Mouse (Mus musculus) retina, embryonic 14.5 days (tissue): Measurements from ENCODE around the gene Afap1l2.

Experiments
- DNase-seq: peaks from one replicate; pipeline ENCODE4 v3.0.0-alpha.2; 2015; ENCODE audit warnings: low spot score

Gene Afap1l2

GRCm38 (mm10) chr19:57007781-57008710 is at the start of gene Afap1l2:
Afap1l2 (minus strand) TSS chr19:57008228.
- peak; percentile 38 for DNase-seq

DNA sequence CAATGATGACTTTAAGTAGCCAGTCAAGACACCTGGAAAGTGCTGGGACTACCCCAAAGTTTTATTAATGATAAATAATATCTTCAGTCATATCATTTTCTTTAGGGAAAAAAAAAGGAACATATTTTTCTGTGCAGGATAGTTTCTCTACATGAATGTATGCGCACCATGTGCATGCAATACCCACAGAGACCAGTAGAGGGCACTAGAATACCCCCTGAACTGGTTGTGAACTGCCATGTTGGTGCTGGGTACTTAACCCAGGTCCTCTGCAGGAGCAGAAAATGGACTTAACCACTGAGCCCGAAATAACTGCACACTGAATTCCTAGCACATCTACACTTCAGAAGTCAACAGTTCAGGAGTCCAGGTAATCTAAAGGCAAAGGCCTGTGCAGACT is 49.5 kb upstream of the Afap1l2 start:
- no peak for DNase-seq

DNA sequence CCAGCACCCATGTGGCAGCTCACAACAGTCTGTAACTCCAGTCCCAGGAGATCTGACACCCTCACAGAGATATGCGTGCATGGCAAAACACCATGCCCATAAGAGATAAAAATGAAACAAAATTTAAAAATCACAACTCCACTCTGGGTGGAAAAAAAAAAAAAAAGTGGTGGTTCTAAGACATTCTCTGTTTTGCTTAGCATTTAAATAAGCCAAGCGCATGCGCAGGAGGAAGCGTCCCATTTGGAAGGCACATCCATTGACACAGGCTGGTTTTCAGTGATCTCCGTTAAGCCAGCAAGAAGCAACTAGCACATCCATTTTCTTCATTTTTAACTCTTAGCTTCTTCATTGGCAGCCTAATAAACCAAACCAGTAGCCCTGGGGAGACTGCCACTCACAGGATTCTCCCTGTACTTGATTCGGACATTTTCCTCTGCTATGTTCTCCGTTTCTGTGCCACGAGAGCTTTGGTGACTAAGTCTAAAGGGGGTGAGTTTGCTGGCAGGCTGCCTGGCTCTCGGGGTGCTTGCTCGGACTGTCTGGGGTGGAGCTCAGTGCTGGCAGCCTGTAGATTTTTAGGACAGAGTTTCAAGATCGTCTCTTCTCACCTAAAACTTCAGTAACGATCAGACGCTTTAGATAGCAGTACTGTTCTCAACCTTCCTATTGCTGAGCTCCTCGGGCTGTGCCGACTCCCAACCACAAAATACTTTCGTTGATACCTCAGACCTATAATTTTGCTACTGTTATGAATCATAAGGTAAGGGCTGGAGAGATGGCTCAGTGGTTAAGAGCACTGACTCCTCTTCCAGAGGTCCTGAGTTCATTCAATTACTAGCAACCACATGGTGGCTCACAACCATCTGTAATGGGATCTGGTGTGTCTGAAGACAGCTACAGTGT is 47.4 kb upstream of the Afap1l2 start:
- no peak for DNase-seq

DNA sequence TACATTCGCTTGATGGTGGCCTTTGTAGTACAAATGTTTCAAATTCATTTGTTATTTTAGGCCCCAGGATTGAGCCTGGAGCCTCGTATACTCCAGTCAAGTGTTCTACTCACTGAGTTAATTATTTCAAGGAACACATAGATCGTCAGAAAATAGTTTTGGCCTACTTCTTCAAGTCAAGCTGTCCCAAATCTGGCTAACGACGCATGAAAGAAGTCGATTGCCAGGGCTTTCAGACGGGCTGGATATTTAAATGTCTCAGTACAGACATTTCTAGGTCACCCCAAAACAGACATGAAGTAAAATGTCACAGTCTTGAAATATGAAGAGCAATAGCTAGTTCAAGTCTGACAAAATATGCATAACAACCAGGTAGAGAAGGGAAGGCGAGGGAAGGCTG is 44.9 kb upstream of the Afap1l2 start:
- no peak for DNase-seq

GRCm38 (mm10) chr19:57052016-57052415 is 44.0 kb upstream of the Afap1l2 start:
- no peak for DNase-seq

DNA sequence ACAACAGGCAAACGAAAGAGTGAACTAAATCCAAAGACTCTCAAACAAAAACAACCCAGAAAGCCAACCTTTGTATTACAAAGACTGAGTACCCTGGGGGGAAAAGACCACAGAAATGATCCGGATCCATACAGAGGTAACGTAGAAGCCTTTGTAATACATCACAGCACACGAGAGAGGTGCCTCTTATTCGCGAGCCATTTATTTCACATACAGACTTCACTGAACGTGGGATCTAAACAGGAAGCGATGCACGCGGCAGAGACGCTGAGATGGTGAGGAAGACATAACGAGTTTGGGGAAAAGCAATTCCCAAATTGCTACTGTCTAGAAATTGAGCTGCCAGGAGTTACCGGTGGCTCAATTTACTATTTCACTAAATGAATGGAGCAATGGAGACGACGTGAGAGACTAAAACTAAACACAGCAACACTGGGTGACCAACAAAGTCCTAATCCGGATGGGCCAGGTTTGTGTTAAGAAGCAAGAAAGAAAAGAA is 41.6 kb upstream of the Afap1l2 start:
- no peak for DNase-seq

DNA sequence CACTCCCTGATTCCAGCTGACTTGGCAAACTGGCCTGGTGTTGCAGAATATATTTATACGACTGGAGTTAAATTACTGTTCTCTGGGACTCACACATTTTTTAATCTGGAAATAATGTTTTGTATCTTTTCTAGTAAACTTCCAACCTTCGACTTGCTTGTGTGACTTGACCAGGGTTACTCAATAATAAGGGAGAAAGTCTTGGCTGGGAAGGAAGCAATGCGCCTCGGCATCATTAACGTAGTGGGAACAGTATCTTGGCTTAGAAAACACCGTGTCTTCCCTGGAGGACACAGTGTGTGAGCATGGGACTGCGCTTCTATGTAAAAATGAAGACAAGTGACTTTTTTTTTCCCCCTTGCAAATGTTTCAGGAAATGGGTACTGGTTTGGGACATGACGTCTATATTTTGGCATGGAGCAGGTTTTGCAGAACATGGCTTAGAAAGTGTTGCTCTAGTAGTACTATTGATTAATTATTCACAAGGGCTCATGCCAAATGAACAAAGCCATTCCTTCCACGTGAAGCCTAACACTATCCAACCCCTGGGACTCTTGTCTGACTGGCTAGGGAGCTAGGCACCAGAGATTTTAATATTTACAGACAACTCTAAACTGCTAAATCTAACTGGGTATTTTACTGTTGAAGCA is 39.8 kb upstream of the Afap1l2 start:
- DNase-seq, result no peak

DNA sequence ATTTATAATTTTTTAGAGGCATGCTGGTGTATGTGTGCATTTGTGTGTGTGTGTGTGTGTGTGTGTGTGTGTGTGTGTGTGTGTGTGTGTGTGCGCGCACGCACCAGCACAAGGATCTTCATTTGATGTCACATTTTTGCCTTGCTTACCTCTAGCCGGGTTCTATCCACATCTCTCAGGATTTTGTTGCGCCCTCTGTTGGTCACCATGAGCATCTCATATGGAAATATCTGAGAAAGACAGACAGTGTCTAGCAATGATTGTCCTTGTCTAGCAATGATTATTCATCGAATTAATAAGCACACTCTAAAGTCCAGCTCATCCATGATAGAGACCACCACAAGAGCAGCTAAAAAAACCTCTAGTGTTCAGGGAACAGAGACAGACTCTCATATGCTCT is 31.2 kb upstream of the Afap1l2 start:
- peak; percentile 72 for DNase-seq

DNA sequence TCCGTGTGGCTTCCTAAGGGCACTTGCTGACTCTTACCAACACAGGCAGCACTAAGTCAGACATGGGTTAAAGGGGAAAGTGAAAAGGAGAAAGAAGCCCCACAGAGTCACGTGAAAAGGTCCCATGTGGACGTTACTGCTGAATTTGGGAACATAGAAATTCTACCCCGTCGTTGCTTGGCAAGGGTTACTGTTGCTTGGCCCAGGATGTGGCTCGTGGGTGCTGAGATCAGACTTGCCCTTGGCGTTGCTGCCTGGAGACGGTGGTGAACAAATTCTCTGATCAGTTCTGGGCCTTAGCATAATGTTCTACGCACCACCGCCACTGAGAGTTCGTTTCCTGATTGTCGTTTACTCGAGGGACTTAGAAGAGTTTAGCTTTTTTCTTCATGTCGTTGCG is 28.8 kb upstream of the Afap1l2 start:
- DNase-seq, result no peak

GRCm38 (mm10) chr19:57031582-57031981 is 23.6 kb upstream of the Afap1l2 start:
- peak; percentile 74 for DNase-seq

DNA sequence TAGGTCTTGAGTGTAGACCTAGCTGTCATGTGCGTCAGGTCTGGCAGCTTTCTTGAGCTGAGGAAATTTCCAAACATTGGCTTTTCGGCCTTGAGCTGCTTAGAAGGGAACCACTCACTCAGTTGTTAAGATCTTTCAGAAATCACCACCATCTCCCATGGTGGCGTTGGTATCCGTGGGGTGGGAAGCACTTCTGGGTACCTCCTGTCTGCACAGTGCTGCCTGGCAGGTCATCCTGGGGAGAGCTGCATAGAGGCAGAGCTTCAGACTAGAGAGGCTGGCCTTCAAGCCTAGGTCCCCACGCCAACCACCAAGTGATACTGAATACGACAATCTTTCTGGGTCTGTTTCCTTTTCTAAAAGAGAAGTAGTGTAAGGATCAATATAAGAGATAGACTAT is 21.4 kb upstream of the Afap1l2 start:
- DNase-seq, result no peak

DNA sequence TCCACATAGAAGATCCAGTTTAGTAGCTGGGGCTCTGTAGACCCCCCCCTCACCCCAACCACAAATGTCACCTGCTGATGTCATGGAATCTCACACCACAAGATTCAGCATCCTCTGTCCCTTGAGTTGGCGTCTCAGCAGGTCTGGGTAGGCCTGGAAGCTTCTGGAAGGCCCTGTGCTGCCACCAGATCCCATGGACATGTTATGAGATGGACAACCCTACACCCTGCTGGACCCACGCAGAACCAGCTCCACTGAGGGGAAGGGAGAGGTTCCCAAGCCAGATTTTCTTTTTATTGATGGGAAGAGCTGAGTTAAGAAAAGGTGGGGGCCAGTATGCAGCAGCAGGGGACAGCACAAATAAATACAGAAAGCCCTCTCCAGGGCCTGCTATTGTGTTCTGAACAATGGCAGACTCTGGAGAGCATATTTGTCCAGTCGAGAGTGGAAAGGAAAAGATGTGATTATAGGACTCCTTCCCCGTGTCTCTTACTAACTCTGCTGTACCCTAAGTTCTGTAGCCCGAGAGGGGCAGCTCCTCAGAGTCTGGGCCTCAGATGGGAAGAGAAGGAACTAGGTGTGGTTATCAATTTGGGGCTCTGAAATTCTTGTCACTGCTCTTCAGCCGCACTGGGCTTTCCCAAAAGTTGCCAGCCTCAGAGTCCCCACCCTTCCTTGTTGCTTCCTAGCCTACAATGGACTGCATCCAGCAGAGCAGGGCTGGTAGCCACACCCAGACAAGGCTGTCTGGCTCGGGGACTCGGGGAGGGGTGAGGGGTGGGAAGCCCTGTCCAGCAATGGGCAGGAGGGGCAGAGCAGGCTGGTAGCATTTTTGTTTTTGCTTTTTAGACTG is 20.5 kb upstream of the Afap1l2 start:
- no peak for DNase-seq

- no peak for DNase-seq
Observed at GRCm38 (mm10) chr19:57026501-57026900, 18.5 kb upstream of the Afap1l2 start.

DNA sequence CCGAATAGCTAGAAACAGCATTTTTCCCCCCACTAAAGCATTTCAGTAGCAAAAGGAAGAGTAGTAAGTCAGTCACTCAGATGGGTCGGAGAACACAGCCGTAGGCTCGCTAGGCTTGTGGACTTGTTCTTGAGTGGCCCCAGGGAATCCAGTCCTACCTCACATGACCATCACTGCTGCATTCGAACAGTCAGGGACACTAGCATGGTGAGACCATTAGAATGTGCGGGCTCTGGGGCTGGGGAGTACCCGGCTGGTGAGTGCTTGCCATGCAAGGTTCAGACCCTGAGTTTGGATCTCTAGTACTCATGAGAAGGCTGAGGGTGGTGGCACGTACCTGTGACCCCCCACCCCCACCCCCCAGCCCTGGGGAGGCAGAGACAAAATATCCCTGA is 9.8 kb upstream of the Afap1l2 start:
- no peak for DNase-seq

DNA sequence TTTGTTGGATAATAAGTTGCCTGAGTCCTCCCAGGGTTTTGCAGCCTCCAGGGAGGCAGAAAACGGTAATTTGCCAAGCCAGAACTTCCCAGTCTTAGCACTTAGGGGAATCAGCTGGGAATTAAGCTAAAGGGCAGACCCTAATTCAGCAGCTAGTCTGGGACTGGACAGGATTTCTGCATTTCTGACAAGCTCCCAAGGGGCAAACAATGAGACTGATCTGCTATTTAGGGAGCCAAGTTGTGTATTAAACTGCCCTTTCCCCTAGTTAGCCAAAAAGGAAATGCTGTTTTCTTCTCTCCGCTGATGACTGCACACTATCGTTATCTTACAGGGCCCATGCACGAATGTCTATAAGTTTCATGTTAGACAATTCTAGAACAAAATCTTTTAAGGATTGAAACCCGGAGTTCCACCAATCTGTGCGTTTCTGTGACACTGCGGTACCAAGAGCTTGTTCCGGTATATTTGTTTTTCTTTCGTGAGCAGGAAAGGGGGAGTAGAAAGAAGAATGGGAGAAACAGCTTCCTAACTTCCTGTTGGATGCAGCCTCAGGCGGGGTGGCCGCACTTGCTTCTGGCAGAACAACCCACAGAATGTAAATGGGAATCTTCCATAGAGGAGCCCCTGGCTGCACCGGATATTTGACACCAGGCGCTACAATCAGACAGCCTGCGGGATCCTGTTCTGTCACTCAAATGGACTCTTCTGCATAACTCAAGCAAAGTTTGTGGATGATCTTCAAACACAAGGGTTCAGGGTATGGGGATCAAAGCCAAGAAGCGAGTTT is 9.2 kb upstream of the Afap1l2 start:
- no peak for DNase-seq

GRCm38 (mm10) chr19:57014808-57015207 is 6.8 kb upstream of the Afap1l2 start:
- DNase-seq, result no peak

DNA sequence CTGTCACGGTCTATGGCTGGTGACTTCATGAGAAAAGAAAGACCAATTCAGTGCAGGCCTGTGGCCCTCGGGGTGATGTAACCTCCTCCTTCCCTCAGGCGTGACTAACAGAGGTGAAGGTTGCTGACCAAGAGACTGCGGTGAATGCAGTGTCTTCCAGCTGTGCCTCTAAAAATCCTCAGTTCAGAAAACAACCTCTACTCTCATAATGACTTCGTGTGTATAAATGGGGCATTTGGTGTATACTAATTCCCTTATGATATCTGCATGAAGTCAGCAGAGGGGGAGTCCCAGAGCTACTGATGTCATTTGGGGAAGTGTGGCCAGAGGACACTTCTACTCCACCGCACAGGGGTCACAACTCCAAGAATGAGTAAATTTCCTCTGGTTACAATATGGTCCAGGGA is 5.2 kb upstream of the Afap1l2 start:
- no peak for DNase-seq

- DNase-seq, result no peak
Observed at GRCm38 (mm10) chr19:57012068-57012467, 4.0 kb upstream of the Afap1l2 start.

DNA sequence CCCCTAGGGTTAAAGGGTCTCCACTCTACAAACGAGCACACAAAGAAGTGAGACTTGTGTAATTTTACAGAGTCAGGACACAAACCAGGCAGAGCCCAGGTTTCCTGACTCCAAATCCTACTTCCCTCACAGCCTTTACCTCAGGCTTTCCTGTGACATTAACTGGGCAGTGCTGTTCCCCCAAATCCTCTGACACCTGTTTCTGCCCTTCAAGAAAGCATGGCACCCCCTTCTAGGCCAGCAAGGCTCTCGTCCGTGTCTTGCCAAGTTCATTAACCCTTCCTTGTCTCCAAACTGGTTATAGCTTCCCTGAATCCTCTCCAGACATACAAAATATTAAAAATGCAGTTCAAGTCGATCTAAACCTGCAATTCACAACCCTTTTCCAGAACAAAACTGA is 2.0 kb upstream of the Afap1l2 start:
- no peak for DNase-seq

DNA sequence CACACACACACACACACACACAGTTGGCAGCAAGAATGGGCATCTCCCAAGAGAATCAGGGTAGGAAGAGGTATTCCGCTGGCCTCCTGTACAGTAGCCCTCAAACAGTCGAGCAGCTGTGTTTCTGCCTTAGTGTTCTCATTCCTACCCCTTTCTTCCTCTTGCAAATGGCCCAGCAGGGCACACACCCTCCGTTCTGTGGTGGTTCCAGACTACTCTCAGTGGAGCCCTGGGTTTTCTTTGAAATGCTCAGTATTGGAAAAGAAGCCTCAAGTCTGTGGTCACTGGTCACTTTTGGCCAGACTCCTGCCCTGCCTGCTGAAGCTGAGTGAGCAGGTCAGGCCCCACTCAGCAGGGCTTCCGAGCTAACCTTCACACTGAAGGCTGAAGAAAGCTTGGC is 1.6 kb upstream of the Afap1l2 start:
- DNase-seq, result no peak
